Mouse (Mus musculus) embryo, embryonic 9.5 days (tissue): Measurements from ENCODE around the gene Olfm2.
A peak's percentile ranks its signal among the peaks of the same experiment; 100 is the strongest.

ENCODE experiments used
- DNase-seq: peaks from one replicate; pipeline ENCODE4 v3.0.0-alpha.2; 2017; ENCODE audit errors: extremely low spot score

Gene Olfm2

GRCm38 (mm10) chr9:20746017-20746660 lies at the start of gene Olfm2:
Olfm2 (minus strand) TSS chr9:20746349.
- DNase-seq, result peak; percentile 73

- DNase-seq, result no peak
Observed at GRCm38 (mm10) chr9:20794108-20794806, 48.1 kb upstream of the Olfm2 start.

- DNase-seq, result no peak
Observed at GRCm38 (mm10) chr9:20790345-20790744, 44.2 kb upstream of the Olfm2 start.

GRCm38 (mm10) chr9:20789651-20790050 lies 43.5 kb upstream of the Olfm2 start:
- no peak for DNase-seq

- DNase-seq, result no peak
Observed at GRCm38 (mm10) chr9:20787992-20788391, 41.8 kb upstream of the Olfm2 start.

- DNase-seq, result no peak
Observed at GRCm38 (mm10) chr9:20785055-20785454, 38.9 kb upstream of the Olfm2 start.

GRCm38 (mm10) chr9:20781286-20781685 lies 35.1 kb upstream of the Olfm2 start:
- DNase-seq, result no peak

- DNase-seq, result no peak
Observed at GRCm38 (mm10) chr9:20765274-20765673, 19.1 kb upstream of the Olfm2 start.

- no peak for DNase-seq
Observed at GRCm38 (mm10) chr9:20763099-20763498, 16.9 kb upstream of the Olfm2 start.

- no peak for DNase-seq
Observed at GRCm38 (mm10) chr9:20762197-20762961, 16.2 kb upstream of the Olfm2 start.

GRCm38 (mm10) chr9:20761388-20761787 lies 15.2 kb upstream of the Olfm2 start:
- DNase-seq, result no peak

GRCm38 (mm10) chr9:20760813-20761212 lies 14.7 kb upstream of the Olfm2 start:
- DNase-seq, result no peak

- DNase-seq, result no peak
Observed at GRCm38 (mm10) chr9:20758896-20759295, 12.7 kb upstream of the Olfm2 start.

GRCm38 (mm10) chr9:20758243-20758642 lies 12.1 kb upstream of the Olfm2 start:
- no peak for DNase-seq

- peak; percentile 59 for DNase-seq
Observed at GRCm38 (mm10) chr9:20757087-20757955, 11.2 kb upstream of the Olfm2 start.

- no peak for DNase-seq
Observed at GRCm38 (mm10) chr9:20756081-20756700, 10.0 kb upstream of the Olfm2 start.

GRCm38 (mm10) chr9:20754335-20754734 lies 8.2 kb upstream of the Olfm2 start:
- no peak for DNase-seq

- DNase-seq, result no peak
Observed at GRCm38 (mm10) chr9:20751477-20752029, 5.4 kb upstream of the Olfm2 start.

GRCm38 (mm10) chr9:20749213-20749612 lies 3.1 kb upstream of the Olfm2 start:
- DNase-seq, result no peak

- DNase-seq, result no peak
Observed at GRCm38 (mm10) chr9:20748540-20748939, 2.4 kb upstream of the Olfm2 start.

- no peak for DNase-seq
Observed at GRCm38 (mm10) chr9:20747682-20748081, 1.5 kb upstream of the Olfm2 start.
